Mouse (Mus musculus) ES-E14 (cell line): ENCODE measurements around the gene Igsf23. TPM values are rescaled to one million over a fixed set of nuclear protein-coding genes. Genes with fewer than 3 reads are reported as not detected.

Source experiments
- DNase-seq: peaks from one replicate; pipeline ENCODE4 v3.0.0-alpha.2; 2013; ENCODE audit warnings: low read depth, low spot score
- H3K27ac ChIP-seq: 2 replicates; pipeline ENCODE4 v1.5.1; 2012; ENCODE audit warnings: low read depth, mild to moderate bottlenecking, low read length, moderate library complexity, mixed read lengths; ENCODE audit not compliant: poor library complexity, insufficient read depth, severe bottlenecking
- H3K36me3 ChIP-seq: 2 replicates; pipeline ENCODE4 v1.6.1; 2012; ENCODE audit warnings: mild to moderate bottlenecking, low read length, moderate library complexity, mixed read lengths; ENCODE audit not compliant: control insufficient read depth, poor library complexity, insufficient read depth, severe bottlenecking
- H3K4me1 ChIP-seq, 2 experiments: fragments of 150-350 bp in 1 of 2; sonication (generic) in 1 of 2; 2 replicates each; pipeline ENCODE4 v1.6.1; 2012; ENCODE audit warnings: low read length in 2 of 2, mild to moderate bottlenecking in 1 of 2, mixed read lengths in 1 of 2; ENCODE audit not compliant: control insufficient read depth in 2 of 2, insufficient read depth in 2 of 2, poor library complexity in 1 of 2
- H3K4me3 ChIP-seq, 2 experiments: fragments of 150-350 bp in 1 of 2; sonication (generic) in 1 of 2; 2 replicates each; pipeline ENCODE4 v1.5.1; 2012; ENCODE audit warnings: low read length in 2 of 2, low read depth in 1 of 2, mild to moderate bottlenecking in 1 of 2, mixed read lengths in 1 of 2; ENCODE audit not compliant: insufficient read depth in 1 of 2, poor library complexity in 1 of 2, severe bottlenecking in 1 of 2
- H3K9ac ChIP-seq: 2 replicates; pipeline ENCODE4 v1.6.1; 2012; ENCODE audit warnings: low read depth, mild to moderate bottlenecking, low read length, mixed read lengths; ENCODE audit not compliant: poor library complexity, insufficient read depth, severe bottlenecking
- H3K9me3 ChIP-seq: fragments of 150-350 bp; sonication (generic); 2 replicates; pipeline ENCODE4 v1.6.1; 2012; ENCODE audit warnings: low read depth, mild to moderate bottlenecking, low read length; ENCODE audit not compliant: control insufficient read depth, insufficient read depth
- CHD2 ChIP-seq: IDR thresholded peaks from 2 replicates; pipeline ENCODE4 v1.6.1; 2014; ENCODE audit warnings: mild to moderate bottlenecking, low read depth, low read length, inconsistent platforms
- HCFC1 ChIP-seq: IDR thresholded peaks from 2 replicates; pipeline ENCODE4 v1.6.1; 2012; ENCODE audit warnings: low read length, inconsistent platforms, borderline replicate concordance; ENCODE audit not compliant: insufficient read depth
- MAFK ChIP-seq: IDR thresholded peaks from 2 replicates; pipeline ENCODE4 v1.6.1; 2014; ENCODE audit warnings: mild to moderate bottlenecking, low read depth, low read length, inconsistent platforms; ENCODE audit not compliant: insufficient read depth
- ZC3H11A ChIP-seq: IDR thresholded peaks from 2 replicates; pipeline ENCODE4 v1.6.1; 2012; ENCODE audit warnings: low read depth, mild to moderate bottlenecking, inconsistent platforms, low read length, borderline replicate concordance
- ZNF384 ChIP-seq: IDR thresholded peaks from 2 replicates; pipeline ENCODE4 v1.6.1; 2012; ENCODE audit warnings: low read depth, low read length, inconsistent platforms
- in situ Hi-C, 2 experiments: fragments of 600-800 bp; cut with MboI; formaldehyde crosslinking; loops; one replicate each; pipeline ENCODE4 v1.15.1; 2025; ENCODE audit warnings: low sequenced_read_pairs in 2 of 2, inconsistent platforms in 1 of 2; ENCODE audit not compliant: unreplicated experiment in 2 of 2
- total RNA-seq: library from RNA; depleted of rRNA; stranded (reverse); fragments of 300-350 nt; gene quantifications from 2 replicates; pipeline ENCODE4 v1.2.3, GENCODE M21; 2012

Igsf23 gene
- total RNA-seq, 1 experiment: 4.6 TPM

DNA sequence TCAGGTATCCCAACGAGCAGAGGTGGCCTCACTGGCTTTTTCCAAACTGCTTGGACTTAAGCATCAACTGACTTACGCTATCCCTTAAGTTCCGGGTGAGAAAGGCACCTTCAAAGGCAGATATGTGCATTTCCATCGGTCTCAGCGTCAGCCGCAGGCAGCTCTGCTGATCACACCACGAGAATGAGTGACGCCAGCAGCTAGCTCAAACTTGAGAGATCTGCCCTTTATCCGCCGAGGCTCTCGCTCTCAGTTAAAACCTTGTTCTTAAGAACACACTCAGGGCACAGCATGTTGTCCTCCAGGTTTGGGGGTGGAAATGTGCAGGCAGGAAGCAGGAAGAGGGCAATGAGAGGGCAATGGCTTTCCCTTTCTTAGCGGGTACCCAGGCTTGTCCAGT lies 1.6 kb downstream of the Igsf23 start:
- no peak overlapping the region for H3K4me3 ChIP-seq
- TF ChIP-seq CHD2: no peak
- TF ChIP-seq ZC3H11A: no peak
- TF ChIP-seq HCFC1: no peak

DNA sequence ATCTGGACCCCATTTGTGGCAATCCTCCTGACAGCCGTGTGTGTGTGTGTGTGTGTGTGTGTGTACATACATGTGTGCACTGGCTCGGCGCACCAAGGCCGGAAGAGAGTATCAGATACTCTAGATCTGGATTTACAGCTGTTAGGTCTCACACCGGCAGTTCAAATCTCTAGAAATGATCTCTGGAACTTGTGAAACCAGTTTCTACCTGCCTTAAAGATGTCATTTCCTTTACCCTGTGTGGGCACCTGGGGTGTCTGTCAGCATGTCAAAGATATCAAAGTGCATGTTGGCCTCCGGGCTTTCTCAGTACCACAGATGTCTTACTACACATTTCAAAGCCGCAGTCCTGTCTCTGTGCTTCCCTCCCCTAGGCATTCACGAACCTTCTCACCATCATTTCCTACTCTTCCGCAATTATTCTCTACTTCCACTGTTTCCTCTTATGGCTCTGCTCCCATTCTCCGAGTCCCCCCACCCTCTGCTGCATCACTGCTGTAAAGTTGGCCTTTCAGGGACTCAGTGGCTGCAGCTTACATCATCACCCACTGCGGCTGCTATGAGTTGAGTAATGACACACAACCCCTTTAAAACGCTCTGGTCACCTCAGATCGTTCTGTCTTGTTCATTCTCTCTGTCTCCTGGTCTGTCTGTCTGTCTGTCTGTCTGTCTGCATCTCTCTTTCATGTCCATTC lies 4.6 kb downstream of the Igsf23 start:
- DNase-seq: no peak
- Histone ChIP-seq H3K36me3 (no peaks in the 10 kb centered on the region), H3K4me3 (no peak overlapping the region), H3K9ac (no peak overlapping the region), H3K27ac (no peak overlapping the region), H3K9me3 (no peaks in the 10 kb centered on the region), H3K4me1 (peaks cover 0 to 5% of the 10 kb centered on the region in 2 experiments; a peak in 2 of 4 replicates)
- in situ Hi-C loops: no loop called here
- TF ChIP-seq CHD2 (no peak), ZC3H11A (no peak), ZNF384 (no peak), HCFC1 (no peak), MAFK (no peak)

More for the DNA sequence above, 1.6 kb downstream of the Igsf23 start:
- Histone ChIP-seq H3K27ac (no peak overlapping the region), H3K4me1 (peaks cover 0 to 10% of the 10 kb centered on the region in 2 experiments; a peak in 2 of 4 replicates), H3K9ac (no peak overlapping the region), H3K36me3 (no peaks in the 10 kb centered on the region), H3K9me3 (no peaks in the 10 kb centered on the region)
- no peak for DNase-seq
- in situ Hi-C loops: no loop called here

DNA sequence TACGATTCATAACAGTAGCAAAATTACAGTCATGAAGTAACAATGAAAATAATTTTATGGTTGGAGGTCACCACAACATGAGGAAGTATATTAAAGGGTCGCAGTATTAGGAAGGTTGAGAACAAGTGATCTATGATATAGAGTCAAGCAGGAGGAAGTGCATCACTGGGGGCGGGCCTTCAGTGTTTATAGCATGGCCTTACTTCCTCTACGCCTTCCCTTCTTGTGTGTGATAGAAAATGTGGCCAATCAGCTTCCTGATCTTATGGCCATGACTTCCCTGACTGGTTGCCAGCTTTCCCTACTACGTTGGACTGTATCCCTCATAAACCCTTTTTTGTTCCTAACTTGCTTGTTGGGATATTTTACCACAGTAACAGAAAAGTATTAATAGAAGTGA lies 5.4 kb downstream of the Igsf23 start:
- H3K9me3 ChIP-seq: no peaks in the 10 kb centered on the region
- DNase-seq: no peak
- no peak overlapping the region for H3K9ac ChIP-seq
- H3K4me3 ChIP-seq: no peak overlapping the region
- no peaks in the 10 kb centered on the region for H3K36me3 ChIP-seq
- TF ChIP-seq ZNF384: no peak
- TF ChIP-seq MAFK: no peak
- no peak for TF ChIP-seq ZC3H11A
- in situ Hi-C loops: no loop called here
- H3K27ac ChIP-seq: no peak overlapping the region
- peaks cover 0 to 2% of the 10 kb centered on the region in 2 experiments; a peak in 1 of 4 replicates for H3K4me1 ChIP-seq

DNA sequence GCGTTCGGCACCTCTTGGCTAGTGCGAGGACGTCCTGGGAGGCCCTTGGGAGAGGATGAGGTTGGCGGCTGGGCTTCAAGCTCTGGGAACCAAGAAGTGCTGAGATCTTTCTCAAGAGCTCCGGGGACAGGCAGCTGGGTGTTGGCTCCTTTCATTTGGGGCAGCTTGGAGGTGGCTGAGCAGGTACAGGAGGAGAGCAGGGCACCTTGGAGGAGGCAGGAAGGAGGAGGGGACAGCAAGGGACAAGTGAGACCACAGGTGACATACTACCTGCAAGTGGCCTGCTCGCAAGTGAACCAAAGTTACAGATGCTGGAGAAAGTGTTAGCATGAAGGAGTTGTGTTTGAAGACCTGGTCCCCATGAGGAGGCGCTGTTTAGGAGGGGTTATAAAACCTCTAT lies 5.8 kb downstream of the Igsf23 start:
- no peaks in the 10 kb centered on the region for H3K9me3 ChIP-seq
- no peak for DNase-seq
- H3K4me1 ChIP-seq: peaks cover 0 to 1% of the 10 kb centered on the region in 2 experiments; a peak in 1 of 4 replicates
- no peak overlapping the region for H3K9ac ChIP-seq
- H3K36me3 ChIP-seq: no peaks in the 10 kb centered on the region
- no peak overlapping the region for H3K4me3 ChIP-seq
- H3K27ac ChIP-seq: no peak overlapping the region
- TF ChIP-seq CHD2 (no peak), MAFK (no peak), ZNF384 (no peak)
- in situ Hi-C loops: no loop called here

DNA sequence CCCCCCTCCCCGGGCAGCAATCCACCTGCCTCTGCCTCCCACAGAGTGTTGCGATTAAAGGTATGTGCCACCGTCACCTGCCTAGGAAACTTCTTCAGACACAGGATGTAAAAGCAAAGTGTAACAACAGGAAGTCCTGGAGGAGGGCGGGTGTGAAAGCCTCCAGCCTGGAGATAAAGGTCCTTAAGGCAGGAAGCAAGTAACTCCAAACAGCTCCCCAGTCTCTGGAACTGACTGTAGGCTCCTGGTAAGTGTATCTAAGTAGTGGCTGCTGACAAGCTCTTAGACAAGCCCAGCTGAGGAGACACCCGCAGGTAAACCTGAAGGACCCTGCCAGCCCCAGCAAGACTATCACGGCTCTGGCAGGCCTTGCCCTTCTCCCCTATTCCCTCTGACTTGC lies 10.3 kb downstream of the Igsf23 start:
- no peak overlapping the region for H3K4me3 ChIP-seq
- H3K27ac ChIP-seq: no peak overlapping the region
- no peaks in the 10 kb centered on the region for H3K9me3 ChIP-seq
- H3K36me3 ChIP-seq: no peaks in the 10 kb centered on the region
- peaks cover 7 to 16% of the 10 kb centered on the region in 2 experiments for H3K4me1 ChIP-seq
- DNase-seq: no peak
- H3K9ac ChIP-seq: no peak overlapping the region
- in situ Hi-C loops: no loop called here
- TF ChIP-seq HCFC1 (no peak), ZC3H11A (no peak), MAFK (no peak), ZNF384 (no peak), CHD2 (no peak)
